Mouse (Mus musculus): ENCODE measurements around the gene Lmo4.

- TF ChIP-seq EP300 (IDR thresholded peaks at IDR 0.05) (no peak), CTCF (IDR thresholded peaks at IDR 0.05) (no peak)
Measured at GRCm38 (mm10) chr3:144254281-144254680, 49.3 kb upstream of the Lmo4 start.

Data from lung, postnatal 0 days (tissue).